Mouse (Mus musculus) c-Kit-positive CD71-positive TER-119-negative erythroid progenitor cells, embryonic 14.5 days (primary cell): Measurements from ENCODE around the gene Hmgcl.

Source experiments
- DNase-seq: peaks from one replicate; pipeline ENCODE4 v3.0.0-alpha.2; 2013; ENCODE audit warnings: low read depth

The Hmgcl gene

DNA sequence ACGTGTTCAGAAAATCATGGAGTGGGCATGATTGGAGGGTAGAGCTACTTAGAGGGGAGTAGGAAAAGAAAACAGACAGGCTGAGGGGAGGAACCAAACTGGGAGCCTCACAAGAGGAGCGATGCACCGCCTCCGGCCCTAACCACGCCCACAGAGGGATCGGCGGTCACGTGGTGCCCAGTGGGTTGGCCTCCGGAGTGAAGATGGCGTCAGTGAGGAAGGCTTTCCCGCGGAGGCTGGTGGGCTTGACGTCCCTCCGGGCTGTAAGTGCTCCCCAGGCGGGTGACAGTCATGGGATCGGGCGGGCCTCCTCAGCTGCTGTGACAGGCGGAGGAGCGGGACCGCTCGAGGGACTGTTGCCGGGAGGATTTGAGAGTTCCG, at the start of gene Hmgcl:
Gene Hmgcl (plus strand): TSS at position 171 of the 381 bp plus-strand sequence.
- DNase-seq: peak; percentile 95

DNA sequence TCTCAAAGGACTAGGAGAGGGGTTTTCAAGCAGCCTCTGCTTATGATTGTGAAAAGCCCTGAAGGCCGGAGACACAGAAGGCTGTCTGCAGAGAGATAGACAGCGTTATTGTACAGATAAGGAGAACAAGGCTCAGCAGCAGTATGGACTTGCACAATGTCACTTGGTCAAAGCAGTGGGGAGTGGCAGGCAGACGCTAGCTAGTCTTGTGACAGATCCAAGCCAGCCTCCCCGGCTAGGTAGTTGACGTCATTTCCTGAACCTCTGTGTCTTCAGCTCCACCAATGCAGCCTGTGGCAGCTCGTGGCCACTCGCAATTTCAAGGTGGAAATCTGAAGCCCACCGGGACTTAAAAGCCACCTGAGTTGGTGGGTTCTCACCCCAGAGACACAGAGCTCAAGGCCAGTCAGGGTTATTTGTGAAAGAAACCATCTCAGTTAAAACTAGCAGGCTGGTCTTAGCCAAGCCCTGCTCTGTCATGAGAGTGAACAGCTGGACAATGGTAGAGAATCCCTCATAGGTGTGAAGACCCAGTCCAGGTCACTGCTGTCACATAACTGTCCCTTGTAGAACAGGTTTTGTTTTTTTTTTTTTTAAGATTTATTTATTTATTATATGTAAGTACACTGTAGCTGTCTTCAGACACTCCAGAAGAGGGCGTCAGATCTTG, 47.7 kb upstream of the Hmgcl start:
- peak; percentile 88 for DNase-seq

DNA sequence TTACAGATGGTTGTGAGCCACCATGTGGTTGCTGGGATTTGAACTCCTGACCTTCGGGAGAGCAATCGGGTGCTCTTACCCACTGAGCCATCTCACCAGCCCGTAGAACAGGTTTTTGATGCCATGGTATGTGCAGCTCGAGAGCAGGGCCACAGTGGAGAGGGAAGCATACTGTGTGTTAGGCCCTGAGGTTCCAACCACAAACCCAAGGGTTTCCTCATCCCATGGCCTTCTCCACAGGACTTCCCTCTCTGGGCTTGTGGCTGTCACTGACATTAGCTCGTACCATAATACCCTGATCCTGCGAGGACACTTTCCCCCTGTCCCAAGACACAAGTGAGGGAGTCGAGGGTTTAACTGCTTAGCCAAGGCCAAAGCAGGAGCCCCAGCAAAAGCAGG, 47.2 kb upstream of the Hmgcl start:
- DNase-seq: no peak

DNA sequence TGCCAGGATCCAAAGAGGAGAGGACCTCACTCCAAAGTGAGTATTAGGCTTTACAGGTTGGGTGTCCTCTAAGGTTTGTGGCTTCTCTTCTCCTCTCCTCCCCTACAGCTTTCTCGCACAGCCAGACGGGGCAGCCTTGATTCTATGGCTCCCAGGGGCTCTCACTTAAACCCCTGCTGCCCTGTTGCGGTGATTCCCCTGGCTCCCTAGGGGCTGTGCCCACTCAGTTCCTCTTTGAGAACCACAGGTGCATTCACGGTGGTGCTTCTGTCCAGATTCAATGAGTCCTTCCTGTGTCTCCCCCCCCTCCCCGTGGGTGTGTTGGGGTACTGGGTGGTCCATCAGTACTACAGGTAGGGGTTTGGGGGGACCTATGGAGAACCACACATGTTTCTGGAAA, 46.2 kb upstream of the Hmgcl start:
- DNase-seq: no peak

DNA sequence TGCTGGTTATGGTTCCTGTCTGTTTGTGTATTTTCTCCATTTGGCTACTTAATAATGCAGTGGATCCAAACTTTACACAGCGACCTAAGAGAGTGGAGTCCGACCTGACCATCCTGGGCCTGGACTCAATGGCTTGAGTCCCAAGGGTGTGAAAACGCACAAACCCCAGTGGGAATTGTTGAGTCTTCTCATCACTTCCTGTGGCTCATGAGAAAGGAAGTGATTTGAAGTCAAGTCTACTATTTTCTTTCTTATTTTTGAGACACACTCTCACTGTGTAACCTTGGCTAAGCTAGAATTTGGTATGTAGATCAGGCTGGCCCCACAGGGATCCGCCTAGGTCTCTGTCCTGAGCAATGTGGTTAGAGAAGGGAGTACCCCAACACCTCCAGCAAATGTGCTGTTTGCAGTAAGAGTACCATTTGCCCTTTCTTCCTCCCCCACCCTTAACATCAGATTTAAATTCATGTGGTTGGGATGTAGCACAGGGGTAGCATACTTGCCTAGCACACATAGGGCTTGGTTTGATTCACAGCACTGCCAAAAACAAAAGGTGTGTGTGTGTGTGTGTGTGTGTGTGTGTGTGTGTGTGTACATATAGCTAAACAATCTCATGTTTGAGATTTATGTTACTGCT, 43.5 kb upstream of the Hmgcl start:
- DNase-seq: no peak

DNA sequence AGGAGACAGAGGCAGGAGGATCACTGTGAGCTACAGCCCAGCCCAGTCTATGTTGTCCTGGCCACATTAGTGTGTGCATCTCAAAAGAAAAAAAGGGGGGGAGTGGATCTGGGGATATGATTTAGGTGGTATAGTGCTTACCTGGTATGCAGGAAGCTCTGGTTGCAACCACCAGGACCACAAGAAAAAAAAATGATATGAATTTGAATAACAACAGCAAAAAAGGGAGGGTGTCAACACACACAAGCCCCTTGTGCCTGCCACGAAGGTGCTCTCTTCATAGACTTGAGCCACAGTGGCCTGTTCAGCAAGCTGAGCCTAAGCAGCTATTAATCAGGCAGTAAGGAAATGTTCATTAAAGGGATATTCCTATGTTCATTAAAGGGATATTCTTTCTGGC, 41.4 kb upstream of the Hmgcl start:
- DNase-seq: no peak

DNA sequence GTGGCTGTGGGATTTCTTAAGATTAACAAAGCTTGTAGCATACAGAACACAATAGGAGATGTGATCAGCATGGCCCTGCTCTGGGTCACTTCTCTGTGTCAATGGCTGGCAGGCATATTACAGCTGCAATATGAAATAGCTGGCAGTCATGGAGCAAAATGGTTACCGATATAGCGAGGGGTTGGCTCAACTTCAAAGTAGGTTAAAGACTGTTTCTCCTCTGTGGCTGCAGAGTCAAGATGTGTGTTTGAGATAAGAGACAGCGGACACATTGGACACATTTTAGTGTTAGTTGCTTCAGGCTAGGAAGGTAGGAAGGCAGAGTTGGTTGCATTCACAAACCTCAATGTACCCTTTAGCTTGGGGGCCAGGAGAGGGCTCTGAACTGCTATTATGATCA, 39.6 kb upstream of the Hmgcl start:
- DNase-seq: no peak

DNA sequence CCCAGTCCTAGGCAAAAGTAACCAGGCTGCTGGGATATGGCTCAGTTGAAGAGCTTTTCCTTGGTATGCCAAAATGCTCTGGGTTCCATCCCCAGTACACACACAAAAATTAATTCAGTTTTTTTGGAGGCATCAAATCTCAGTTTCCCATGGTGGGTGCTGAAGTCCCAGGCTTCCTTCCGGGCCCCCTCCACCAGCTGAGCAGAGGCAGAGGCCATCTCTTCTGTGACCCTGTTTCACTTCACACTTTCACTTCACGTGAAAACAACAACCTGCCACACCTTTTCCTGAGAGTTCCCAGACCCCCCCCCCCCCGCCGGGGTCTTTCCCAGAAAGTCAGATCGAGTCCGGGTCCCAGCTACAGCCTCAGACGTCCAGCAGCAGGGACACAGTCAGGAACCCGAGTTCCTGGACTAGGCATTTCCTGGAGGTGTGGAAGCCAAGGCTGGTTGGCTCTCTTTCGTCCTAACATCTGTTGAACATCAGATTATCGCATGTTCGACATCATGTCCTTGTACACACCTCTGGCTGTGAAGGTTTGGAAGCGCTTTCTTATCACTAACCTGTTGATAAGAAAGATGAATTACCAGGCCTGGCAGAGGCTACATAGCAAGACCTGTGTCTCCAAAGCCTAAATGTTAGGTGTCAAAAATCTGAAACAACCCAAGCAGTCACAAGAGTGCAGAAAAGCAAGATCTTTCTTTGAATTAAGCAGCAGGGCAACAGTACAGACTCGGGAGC, 36.8 kb upstream of the Hmgcl start:
- DNase-seq: no peak

DNA sequence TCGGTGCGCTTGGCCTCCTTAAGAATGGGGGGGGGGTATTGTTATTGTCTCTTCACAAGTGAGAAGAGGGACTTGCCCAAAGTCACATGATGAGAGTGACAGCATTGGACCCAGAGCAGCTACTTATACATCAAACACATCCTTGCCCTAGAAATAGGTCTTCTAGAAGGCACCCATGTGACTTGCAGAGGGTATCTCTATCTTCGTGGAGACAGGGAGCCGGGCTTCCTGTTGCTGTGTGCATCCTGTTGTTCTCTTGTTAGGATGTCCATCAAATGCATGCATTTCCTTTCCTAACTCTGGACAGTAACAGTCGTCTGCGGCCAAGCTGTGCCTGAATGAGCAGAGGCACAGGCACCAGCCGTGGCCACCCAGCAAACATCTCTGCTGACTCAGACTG, 34.7 kb upstream of the Hmgcl start:
- DNase-seq: no peak

DNA sequence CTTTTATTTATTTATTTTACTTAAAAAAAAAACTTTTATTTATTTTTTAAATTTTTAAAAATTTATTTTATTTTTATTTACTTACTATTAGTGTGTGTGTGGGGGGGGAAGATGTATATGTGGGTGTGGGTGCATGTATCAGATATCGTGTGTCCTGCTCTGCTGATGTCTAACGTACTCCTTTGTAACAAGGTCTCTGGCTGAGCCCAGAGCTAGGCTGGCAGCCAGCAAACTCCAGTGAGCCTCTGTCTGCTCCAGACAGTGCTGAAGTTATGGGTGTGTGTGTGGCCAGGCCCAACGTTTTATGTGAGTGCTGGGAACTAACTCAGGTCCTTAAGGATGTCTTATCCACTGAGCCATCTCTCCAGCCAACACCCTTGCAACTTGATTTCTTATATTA, 34.1 kb upstream of the Hmgcl start:
- DNase-seq: no peak

DNA sequence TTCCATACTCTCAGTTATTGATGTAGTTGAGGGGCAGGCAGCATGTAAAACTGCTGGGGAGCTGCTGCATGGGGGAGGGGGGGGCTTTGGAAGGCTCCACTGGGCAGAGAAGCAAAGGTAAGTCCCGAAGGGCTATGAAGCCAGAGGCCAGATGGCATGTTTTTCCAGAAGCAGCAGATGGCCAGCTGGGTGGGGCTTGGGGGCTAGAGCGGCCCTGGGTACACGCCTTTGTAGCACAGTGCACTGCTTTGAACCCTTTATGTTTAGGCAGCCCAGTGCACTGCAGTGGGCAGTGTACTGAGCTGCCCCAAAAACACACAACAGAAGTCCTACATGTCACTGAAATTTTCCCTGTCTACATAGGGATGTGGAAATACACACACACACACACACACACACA, 33.4 kb upstream of the Hmgcl start:
- no peak for DNase-seq

DNA sequence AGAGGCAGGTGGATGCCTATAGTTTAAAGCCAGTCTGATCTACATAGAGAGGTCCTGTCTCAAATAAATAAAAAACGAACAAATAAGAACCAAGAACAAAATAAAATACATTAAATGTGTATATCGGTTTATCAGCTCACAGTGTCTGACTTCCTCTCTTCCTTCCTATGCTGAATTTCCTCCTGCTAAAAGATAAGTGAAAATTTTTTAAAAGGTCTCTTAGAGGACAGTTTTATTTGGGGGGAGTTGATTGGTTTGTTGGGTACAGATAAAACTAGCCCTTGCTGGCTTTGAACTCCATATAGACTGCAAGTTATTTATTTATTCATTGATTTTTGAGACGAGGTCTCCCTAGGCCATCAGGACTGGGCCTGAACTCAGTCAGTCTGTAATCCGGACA, 32.8 kb upstream of the Hmgcl start:
- DNase-seq: no peak

DNA sequence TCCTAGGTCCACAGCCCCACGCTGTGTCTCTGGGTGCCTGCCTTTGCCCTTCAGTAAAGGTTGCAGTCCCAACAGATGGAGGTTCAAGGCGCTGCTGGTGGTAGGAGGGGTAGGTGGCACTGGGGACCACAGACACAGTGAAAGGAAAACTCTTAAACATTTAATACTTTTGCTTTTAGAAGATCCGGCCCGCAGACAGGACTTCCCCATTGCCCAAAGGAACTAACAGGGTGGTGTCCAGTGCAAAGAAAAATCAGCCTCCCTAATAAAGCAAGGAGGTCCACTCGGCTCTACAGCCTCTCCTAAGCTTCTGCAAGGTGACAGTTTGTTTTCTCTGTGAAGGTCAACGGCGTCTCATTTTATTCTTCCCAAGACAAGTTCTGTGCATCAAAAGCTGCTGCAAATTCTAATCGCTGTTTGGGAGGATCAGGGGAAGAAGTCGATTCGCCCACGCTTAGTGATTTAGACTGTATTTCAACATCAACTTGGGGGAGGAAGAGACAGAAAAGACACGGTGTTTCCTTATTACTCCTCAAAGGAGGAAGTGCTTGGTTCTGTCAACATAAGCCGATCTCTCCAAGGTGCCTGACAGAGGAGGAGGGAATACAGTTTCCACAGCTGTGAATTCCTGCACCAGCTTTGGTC, 27.5 kb upstream of the Hmgcl start:
- DNase-seq: no peak

DNA sequence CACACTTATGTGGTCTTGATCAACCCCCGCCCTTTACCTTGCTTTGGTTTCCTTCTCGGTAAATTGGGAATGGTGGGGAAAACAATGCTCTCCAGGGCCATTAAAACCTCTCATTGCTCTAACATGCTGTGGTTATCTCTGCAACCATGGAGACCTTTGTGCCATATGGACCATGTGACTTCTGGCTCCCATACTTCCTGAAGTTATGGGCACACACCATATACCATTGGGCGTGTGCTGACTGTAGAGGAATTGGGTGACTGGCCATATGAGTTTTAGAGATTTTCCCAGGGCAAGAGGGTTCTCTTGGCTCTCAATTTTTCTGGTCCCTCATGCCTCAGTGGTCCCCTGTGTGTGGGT, 27.0 kb upstream of the Hmgcl start:
- DNase-seq: no peak

DNA sequence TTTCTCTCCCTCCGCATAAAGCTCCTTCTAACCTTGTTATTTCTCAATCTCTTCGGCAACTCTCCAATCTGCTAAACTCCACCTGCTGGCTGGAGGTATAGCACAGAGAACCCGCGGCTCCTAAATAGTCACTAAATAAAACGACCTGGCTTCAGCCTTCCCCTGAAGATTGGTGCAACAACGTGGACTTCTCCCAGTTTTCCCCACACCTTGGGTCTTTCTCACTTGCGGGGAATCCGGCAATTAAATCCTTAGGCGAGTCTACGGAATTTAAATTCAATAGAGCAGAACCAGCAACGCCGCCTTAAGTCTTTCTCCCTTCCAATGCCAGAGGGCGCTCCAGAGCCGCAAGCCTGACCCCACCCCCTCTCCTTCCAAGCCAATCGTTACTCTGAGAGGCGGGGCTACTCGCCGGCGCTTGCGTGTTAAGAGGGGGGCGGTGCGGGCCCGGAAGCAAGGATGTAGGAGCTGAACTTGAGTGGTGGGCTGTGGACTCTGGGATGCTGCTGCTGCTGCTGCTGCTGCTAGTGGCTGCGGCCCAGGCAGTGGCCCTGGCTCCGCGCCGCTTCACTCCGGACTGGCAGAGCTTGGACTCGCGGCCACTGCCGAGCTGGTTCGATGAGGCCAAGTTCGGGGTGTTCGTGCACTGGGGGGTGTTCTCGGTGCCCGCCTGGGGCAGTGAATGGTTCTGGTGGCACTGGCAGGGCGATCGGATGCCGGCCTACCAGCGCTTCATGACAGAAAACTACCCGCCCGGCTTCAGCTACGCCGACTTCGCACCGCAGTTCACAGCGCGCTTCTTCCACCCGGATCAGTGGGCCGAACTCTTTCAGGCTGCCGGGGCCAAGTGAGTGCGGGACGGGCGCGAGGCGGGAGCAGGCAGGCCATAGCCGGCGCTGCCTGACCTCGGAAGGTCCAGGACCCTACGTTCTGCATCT, 25.7 kb upstream of the Hmgcl start, which contains the start of gene Fuca1:
Gene Fuca1 (plus strand): TSS at position 432 of the 938 bp plus-strand sequence.
- peak; percentile 97 for DNase-seq

DNA sequence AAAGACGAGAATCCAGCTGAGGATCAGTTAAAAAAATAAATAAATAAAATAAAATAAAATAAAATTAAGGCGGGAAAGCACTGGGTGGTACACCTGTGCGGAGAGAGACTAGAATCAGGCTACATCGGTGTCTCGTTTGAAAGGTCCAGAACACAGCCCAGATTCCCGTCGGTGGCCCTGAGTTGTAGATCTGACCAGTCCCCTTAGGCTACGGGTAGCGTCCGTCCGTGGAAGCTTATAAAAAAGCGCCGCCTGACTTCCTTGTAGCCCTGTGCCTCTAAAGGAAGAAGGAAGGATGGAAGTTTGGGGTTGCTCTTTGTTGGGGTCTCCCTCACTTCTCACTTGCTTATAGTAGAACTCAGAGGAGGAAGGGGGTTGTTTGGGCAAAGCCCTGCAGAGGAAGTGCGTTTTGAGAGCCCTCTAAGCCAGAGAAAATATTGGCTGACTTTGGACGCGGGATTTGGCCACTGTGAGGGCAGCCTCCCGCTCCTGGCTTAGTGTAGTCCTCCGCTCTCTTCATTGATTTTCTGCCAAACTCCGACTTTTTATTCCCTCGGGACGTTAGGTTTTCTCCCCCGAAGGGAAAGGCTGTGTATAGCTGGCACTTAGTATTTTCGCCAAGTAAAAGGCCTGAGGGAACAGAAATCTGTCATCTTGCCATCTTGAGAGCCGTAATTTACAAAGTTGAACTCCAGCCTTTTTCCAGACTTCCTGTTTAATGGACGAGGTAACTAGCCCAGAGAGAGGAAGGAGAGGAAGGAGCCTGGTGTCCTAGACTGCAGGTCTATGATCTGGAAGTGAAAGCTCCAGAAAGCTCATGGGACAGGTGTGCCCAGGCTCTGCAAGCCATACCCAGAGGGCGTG, 24.8 kb upstream of the Hmgcl start:
- no peak for DNase-seq

DNA sequence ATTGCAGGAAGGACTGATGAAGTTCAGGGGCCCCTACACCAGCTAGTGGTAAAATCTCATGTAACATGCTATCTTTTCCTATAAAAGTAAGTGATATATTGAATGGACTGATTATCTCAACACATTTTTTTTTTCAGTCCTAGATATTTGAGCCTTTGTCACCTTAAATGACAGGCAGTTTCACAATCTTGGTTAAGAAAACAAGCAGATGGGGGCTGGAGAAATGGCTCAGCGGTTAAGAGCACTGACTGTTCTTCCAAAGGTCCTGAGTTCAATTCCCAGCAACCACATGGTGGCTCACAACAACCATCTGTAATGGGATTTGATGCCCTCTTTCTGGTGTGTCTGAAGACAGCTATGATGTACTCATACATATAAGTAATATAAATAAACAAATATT, 24.1 kb upstream of the Hmgcl start:
- DNase-seq: no peak

DNA sequence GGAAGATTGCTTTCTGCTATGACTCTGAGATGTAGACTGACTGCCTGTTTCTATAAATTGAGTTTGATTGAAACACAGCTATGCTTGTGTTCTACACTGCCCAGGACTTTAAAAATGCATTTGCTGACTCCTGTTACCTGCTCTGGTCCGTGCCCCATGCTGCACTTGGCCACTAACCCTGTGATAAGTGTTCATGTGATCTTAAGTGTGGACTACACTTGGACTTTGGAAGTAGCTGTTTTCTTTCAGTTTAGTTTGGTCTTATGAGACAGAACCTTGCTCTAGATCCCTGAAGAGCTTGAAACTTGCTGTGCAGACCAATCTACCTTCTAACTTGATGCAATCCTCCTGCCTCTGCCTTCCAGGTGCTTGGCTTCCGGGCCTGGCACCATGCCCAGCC, 21.8 kb upstream of the Hmgcl start:
- DNase-seq: no peak

DNA sequence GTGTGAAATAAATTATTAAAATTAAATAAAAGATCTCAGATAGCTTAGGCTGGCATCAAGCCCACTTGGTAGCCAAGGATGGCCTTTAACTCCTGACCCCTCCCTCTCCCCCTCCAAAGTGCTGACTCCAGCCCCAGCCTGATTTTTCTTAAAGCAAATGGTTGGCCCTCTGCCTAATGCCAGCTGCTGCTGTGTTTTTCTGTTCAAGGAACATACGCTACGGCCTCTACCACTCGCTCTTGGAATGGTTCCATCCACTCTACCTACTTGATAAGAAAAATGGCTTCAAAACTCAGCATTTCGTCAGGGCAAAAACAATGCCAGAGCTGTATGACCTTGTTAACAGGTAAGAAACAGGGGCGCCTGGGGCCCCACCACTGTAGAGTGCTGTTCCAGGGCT, 20.9 kb upstream of the Hmgcl start:
- no peak for DNase-seq

DNA sequence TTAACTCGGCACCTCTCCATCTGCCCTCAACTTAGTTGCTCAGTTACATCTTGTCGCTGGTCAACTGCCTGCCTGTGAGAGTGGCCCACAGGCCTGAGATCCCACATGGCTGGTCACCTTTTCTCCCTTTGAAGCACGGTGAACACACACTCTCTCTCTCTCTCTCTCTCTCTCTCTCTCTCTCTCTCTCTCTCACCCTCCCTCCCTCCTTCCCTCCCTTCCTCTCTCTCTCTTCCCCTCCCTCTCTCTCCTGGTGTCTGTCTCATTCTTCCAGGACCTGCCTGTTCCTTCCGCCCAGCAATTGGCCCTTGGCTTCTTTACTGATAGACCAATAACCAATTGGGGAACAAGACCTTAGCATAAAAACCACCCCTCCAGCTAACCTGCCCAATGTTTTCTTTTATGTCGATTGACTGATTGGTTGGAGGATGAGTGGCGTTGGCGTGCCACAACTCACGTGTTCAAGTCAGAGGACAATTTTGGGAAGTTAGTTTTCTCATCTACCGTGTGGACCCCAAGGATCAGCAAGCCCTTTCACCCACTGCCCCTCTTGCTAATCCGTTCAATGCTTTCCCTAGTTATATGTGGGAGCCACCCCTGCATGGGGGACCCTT, 19.9 kb upstream of the Hmgcl start:
- DNase-seq: no peak
